Mouse (Mus musculus) E14TG2a.4 (cell line): ENCODE measurements around the gene Crb2.

Experiments used
- H3K27me3 ChIP-seq: 2 replicates; pipeline ENCODE4 v1.6.1; 2014; ENCODE audit warnings: low read length, control low read depth; ENCODE audit not compliant: insufficient read depth
- H3K36me3 ChIP-seq: 2 replicates; pipeline ENCODE4 v1.6.1; 2014; ENCODE audit warnings: low read length, control low read depth; ENCODE audit not compliant: insufficient read depth
- H3K4me1 ChIP-seq: replicated peaks from 2 replicates; pipeline ENCODE4 v1.6.1; 2014; ENCODE audit warnings: low read depth, low read length, control low read depth
- H3K4me3 ChIP-seq: replicated peaks from 2 replicates; pipeline ENCODE4 v1.5.1; 2014; ENCODE audit warnings: mild to moderate bottlenecking, low read length
- H3K9me3 ChIP-seq: 2 replicates; pipeline ENCODE4 v1.6.1; 2014; ENCODE audit warnings: low read length, control low read depth
- CTCF ChIP-seq: conservative IDR thresholded peaks from 2 replicates; pipeline ENCODE4 v1.5.1; 2014; ENCODE audit warnings: low read length
- NANOG ChIP-seq: IDR thresholded peaks from 2 replicates; pipeline ENCODE4 v1.6.1; 2014; ENCODE audit warnings: borderline replicate concordance, low read length, mixed read lengths
- POU5F1 ChIP-seq: IDR thresholded peaks from 2 replicates; pipeline ENCODE4 v1.6.1; 2014; ENCODE audit warnings: low read length, borderline replicate concordance

The Crb2 gene

DNA sequence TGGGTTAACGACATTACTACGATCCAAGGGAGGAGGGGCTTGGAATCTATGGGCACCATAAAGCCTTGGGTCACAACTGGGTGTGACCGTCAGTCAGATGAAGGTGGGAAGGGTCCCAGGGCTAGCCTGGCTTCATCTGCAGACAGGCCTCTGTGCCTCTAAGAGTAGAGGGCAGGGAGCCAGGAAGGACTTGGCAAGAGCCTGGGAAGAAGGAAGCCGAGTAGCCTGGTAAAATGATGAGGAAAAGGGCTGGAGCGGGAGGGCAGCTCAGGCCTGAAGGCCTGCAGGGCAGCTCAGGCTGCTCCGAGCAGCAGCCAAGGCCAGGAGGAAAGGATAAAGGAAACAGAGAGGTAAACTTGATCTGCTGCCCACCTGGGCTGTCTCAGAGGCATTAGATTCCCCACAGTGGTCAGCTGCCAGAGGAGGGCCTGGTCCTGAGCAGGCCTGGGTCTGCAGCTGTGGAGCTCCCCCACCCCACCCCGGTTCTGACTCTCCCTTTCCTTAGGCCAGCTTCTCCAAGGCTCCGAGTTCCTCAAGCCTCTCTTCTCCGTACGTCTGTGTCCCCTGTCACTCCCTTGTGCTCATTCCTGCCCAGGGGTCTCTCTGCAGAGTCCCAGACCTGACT lies 27.5 kb upstream of the Crb2 start:
- no peaks in the 10 kb centered on the region for H3K9me3 ChIP-seq
- peaks cover 8% of the 10 kb centered on the region for H3K4me1 ChIP-seq
- H3K27me3 ChIP-seq, result peaks cover 50% of the 10 kb centered on the region
- TF ChIP-seq CTCF (no peak), POU5F1 (no peak), NANOG (no peak)
- no peak overlapping the region for H3K4me3 ChIP-seq
- H3K36me3 ChIP-seq, result no peaks in the 10 kb centered on the region

DNA sequence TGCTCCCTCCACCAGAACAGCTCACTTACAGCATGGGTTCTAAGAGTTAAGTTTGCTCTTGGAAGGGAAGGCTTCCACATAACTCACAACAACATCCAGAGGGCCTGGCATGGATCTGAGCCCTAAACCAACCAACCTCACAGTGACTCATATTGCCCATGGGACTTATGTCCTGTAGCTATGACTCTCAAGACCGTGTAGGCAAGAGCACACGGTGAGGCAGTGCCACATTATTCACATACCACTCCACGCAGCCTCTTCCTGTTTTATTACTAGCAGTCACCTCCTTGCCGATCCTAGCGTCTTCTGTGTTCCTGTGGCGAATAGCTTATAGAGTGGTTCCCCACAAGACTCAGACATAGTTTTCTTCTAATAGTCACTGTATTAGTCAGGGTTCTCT lies 26.7 kb upstream of the Crb2 start:
- Histone ChIP-seq H3K9me3 (no peaks in the 10 kb centered on the region), H3K27me3 (peaks cover 53% of the 10 kb centered on the region), H3K4me3 (no peak overlapping the region), H3K4me1 (peaks cover 8% of the 10 kb centered on the region), H3K36me3 (no peaks in the 10 kb centered on the region)
- TF ChIP-seq NANOG (no peak), POU5F1 (no peak), CTCF (no peak)

DNA sequence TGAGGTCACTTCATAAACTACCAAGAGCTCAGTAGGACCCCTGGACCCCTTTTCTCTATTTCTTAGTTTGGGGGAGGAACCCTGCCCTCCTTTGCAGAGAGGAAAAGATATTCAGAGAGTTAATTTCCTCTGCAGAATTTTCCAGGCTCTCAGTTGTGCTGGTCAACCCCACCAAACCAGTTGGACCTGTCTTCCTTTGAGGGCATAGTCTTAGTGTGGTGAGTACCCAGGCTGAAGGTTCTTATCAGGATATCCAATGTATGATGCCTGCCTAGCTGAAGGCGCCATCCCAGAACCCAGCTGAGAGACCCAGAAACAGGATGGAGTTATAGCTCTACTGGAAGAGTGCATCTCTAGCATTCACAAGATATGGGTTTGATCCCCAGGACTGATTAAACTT lies 24.9 kb upstream of the Crb2 start:
- no peak for TF ChIP-seq NANOG
- TF ChIP-seq CTCF, result no peak
- TF ChIP-seq POU5F1, result no peak
- H3K4me3 ChIP-seq, result no peak overlapping the region

DNA sequence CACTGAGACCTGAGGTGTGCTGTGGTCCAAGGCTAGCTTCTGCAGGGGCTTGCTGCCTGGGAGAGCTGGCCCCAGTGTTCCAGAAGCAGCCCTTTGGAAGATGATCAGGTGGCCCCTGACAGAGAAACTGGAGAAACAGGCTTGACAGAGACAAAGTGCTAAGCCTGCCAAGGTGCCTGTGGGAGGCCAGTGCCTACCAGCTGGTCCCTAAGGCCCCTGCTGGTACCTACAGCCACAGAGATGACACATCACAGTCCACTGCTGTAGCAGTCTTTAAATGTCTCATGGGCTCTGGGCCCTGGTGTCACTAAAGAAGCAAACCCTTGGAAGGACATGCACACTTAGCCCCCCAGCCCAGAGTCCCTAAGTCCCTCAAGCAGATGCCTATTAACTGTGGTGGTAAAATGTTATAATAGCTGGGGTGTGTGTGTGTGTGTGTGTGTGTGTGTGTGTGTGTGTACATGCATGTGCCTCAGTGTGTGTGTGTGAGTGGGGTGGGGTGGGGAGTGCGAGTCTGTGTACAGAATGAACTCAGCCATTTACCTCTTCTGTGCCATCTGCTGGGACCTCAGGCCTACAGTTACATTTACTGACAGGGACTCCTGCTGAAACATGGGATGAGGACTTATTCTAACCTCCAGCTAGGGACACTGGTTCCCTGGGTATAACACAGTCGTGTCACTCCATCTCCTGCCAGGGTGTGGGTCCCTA lies 19.7 kb upstream of the Crb2 start:
- peaks cover 58% of the 10 kb centered on the region for H3K4me1 ChIP-seq
- TF ChIP-seq CTCF, result no peak
- TF ChIP-seq POU5F1, result no peak
- TF ChIP-seq NANOG, result no peak

More for the DNA sequence above, 24.9 kb upstream of the Crb2 start:
- Histone ChIP-seq H3K27me3 (peaks cover 70% of the 10 kb centered on the region), H3K36me3 (no peaks in the 10 kb centered on the region), H3K4me1 (peaks cover 21% of the 10 kb centered on the region), H3K9me3 (no peaks in the 10 kb centered on the region)

DNA sequence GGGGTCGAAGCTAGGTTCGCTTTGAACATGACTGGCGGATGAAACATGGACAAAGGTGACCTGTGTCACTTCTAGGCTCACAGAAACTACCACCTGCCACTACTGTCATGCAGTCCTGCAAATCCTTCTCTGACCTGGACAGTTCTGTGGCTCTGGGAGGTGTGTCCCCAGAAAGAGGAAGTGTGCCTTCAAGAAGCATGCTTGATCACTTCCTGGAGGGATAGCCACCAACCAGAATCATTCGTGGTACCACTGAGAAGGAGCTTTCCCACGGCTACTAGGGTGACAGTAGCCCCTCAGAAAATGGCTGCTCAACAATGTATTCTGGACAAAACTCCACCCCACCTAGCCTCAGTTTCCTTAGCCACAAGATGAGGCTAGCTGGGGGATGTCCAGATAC lies 19.0 kb upstream of the Crb2 start:
- H3K27me3 ChIP-seq, result peaks cover 62% of the 10 kb centered on the region
- TF ChIP-seq NANOG (no peak), CTCF (no peak), POU5F1 (no peak)
- H3K36me3 ChIP-seq, result no peaks in the 10 kb centered on the region
- H3K4me1 ChIP-seq, result peaks cover 64% of the 10 kb centered on the region
- H3K4me3 ChIP-seq, result no peak overlapping the region
- no peaks in the 10 kb centered on the region for H3K9me3 ChIP-seq

More for the DNA sequence above, 19.7 kb upstream of the Crb2 start:
- peaks cover 63% of the 10 kb centered on the region for H3K27me3 ChIP-seq
- H3K4me3 ChIP-seq, result no peak overlapping the region
- no peaks in the 10 kb centered on the region for H3K9me3 ChIP-seq
- no peaks in the 10 kb centered on the region for H3K36me3 ChIP-seq

DNA sequence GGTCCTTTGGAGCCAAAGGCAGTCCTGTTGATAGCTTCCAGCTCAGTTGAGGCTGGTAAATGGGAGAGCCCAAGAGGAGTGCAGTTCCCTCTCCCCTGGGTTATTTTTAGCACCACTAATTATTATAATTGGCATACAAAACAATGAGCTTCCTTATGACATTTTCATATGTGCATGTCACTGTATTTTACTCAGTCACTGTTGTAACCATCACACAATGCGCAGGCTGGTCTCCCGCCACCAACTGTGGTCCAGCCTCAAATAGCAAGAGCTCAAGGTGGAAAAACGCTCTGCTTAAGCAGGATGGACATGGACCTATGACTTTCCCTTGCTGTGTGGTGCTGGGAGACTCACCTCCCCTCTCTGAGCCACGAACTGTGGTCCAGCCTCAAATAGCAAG lies 18.3 kb upstream of the Crb2 start:
- TF ChIP-seq CTCF, result no peak
- no peak for TF ChIP-seq POU5F1
- TF ChIP-seq NANOG, result no peak
- Histone ChIP-seq H3K9me3 (no peaks in the 10 kb centered on the region), H3K4me3 (no peak overlapping the region), H3K4me1 (peaks cover 64% of the 10 kb centered on the region), H3K36me3 (no peaks in the 10 kb centered on the region), H3K27me3 (peaks cover 66% of the 10 kb centered on the region)

DNA sequence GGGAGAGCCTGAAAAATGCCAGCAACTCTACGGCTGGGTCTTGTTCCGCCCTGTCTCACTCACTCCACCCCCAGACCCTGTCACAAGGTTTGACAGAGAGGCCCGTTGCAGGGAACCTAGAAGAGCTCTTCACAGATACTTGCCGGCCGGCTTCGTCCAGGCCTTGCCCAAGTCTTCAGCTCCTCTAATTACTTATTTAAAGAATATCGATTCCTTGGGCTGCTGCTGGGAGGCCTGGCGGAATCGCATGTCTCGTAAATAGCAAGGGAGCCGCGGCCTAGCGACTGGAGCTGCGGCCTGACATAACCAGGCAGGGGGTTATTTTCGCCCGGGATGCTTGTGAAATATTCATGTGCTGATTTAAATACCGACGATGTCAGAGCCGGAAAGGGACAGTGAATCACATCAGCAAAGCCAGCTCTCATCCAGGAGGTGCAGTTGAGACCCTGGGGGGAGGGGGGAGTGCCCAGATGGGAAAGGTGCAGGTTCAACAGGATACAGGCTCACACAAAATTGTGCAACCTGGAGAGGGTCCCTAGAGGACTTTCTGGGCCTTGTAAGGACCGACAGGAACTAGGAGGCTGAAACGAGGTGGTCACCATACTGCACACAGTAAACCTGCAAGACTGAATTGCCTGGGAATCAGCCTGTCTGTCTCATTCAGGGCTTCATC lies 17.6 kb upstream of the Crb2 start:
- Histone ChIP-seq H3K4me1 (peaks cover 66% of the 10 kb centered on the region), H3K9me3 (no peaks in the 10 kb centered on the region), H3K27me3 (peaks cover 66% of the 10 kb centered on the region), H3K36me3 (no peaks in the 10 kb centered on the region), H3K4me3 (peak overlapping the region; percentile 48)
- no peak for TF ChIP-seq CTCF
- TF ChIP-seq NANOG, result no peak
- no peak for TF ChIP-seq POU5F1

DNA sequence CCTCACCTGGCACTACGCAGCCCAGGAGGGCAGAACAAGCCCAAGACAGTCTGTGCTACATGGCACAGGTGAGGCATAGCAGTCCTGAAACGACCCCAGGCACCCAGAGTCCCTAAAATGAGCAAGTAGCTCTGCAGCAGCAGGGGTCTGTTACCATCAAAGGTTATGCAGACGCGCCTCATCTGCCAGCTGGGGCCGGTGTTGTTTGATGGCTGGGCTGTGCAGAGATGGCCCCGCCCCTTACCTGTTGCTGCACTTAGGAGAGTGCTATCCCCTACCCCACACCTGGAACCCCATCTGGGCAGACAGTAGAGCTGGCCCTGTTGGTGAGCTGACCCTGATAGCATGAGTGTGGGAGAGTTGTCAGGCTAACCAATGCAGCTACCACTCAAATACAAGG lies 15.4 kb upstream of the Crb2 start:
- Histone ChIP-seq H3K27me3 (peaks cover 71% of the 10 kb centered on the region), H3K4me1 (peaks cover 78% of the 10 kb centered on the region), H3K9me3 (no peaks in the 10 kb centered on the region), H3K36me3 (no peaks in the 10 kb centered on the region), H3K4me3 (0 out of 2 replicates have a peak overlapping the region, but pooled peaks have one; percentile 13)
- TF ChIP-seq POU5F1 (no peak), NANOG (no peak), CTCF (no peak)
